Mouse (Mus musculus) forebrain, embryonic 16.5 days (tissue): ENCODE data around the gene Ear1. TPM values are rescaled to one million over a fixed set of nuclear protein-coding genes. Genes with fewer than 3 reads are reported as not detected.
"Not testable (repeated sequence)": the region's sequence is repeated elsewhere in the genome, so short reads cannot be mapped to it uniquely, and the experiment has no call there.

Source experiments
- ATAC-seq: fragments of 200-750 bp; cut with Nextera tagmentation; 2 replicates; pipeline ENCODE4 v1.8.0; 2017; ENCODE audit warnings: mild to moderate bottlenecking, moderate library complexity
- H3K27ac ChIP-seq: fragments of 300-500 bp; sonication (generic); 2 replicates; pipeline ENCODE4 v1.5.1; 2014; ENCODE audit warnings: low read length, control low read depth
- H3K27me3 ChIP-seq: fragments of 300-500 bp; sonication (generic); replicated peaks from 2 replicates; pipeline ENCODE4 v1.6.1; 2014; ENCODE audit warnings: low read length; ENCODE audit not compliant: control insufficient read depth, insufficient read depth
- H3K36me3 ChIP-seq: fragments of 300-500 bp; sonication (generic); 2 replicates; pipeline ENCODE4 v1.6.1; 2014; ENCODE audit not compliant: control insufficient read depth, insufficient read depth
- H3K4me1 ChIP-seq: fragments of 300-500 bp; sonication (generic); replicated peaks from 2 replicates; pipeline ENCODE4 v1.6.1; 2014; ENCODE audit warnings: low read length; ENCODE audit not compliant: control insufficient read depth, insufficient read depth
- H3K4me2 ChIP-seq: fragments of 300-500 bp; sonication (generic); 2 replicates; pipeline ENCODE4 v1.6.1; 2014; ENCODE audit warnings: mild to moderate bottlenecking, low read length, control low read depth
- H3K4me3 ChIP-seq: fragments of 300-500 bp; sonication (generic); replicated peaks from 2 replicates; pipeline ENCODE4 v1.5.1; 2014; ENCODE audit warnings: mild to moderate bottlenecking, low read length, control low read depth
- H3K9ac ChIP-seq: fragments of 300-500 bp; sonication (generic); replicated peaks from 2 replicates; pipeline ENCODE4 v1.6.1; 2014; ENCODE audit warnings: low read depth, low read length, control low read depth
- H3K9me3 ChIP-seq: fragments of 300-500 bp; sonication (generic); 2 replicates; pipeline ENCODE4 v1.6.1; 2016; ENCODE audit warnings: low read length; ENCODE audit not compliant: control insufficient read depth
- WGBS: fragments of 180-500 bp; shearing (Covaris S2); extraction: QIAGEN DNeasy Blood & Tissue Kit; methylation state at CpG from one replicate; pipeline ENCODE4 v1.1.7; 2014; 5-methylcytosine and 5-hydroxymethylcytosine counted together
- polyA plus RNA-seq: library from polyadenylated mRNA; unstranded; fragments of >200 nt; fragmentation: Nextera tagmentation; extraction: Ambion mirVana; gene quantifications from 2 replicates; pipeline ENCODE4 v1.2.1, GENCODE M21; 2015

Gene Ear1
- polyA plus RNA-seq, 1 experiment from 2014 or later = not detected

- H3K4me3 ChIP-seq, H3K27ac ChIP-seq, H3K9ac ChIP-seq, H3K36me3 ChIP-seq, H3K9me3 ChIP-seq, H3K4me2 ChIP-seq, H3K27me3 ChIP-seq, H3K4me1 ChIP-seq: not testable (repeated sequence)
- 62% methylated on average over 8 of the region's 9 CpGs for WGBS
- peak; percentile 62; the same call in 1 of the 2 replicates for ATAC-seq
Observed at GRCm38 (mm10) chr14:43812458-43812857, 62.9 kb downstream of the Ear1 start.

DNA sequence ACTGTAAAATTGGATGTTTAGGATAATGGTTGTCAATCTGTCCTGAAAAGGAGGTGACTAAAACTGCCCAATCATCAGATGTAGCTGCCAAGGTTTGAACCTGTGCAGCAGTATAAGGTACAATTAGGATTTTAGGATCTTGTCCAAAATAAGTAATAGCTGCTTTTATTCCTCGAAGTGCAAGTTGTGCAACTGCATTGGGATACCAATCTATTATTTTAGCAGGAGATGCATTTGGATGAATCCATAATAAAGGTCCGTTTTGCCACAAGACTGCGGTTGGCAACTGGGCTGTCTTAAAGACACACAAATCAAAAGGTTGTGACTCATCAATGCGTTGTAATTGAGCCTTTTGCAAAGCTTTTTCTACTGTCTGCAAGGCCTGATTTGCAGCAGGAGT, 67.2 kb downstream of the Ear1 start:
- H3K27ac ChIP-seq, H3K4me1 ChIP-seq, H3K36me3 ChIP-seq, ATAC-seq, H3K4me3 ChIP-seq, H3K9me3 ChIP-seq, H3K9ac ChIP-seq, H3K4me2 ChIP-seq, H3K27me3 ChIP-seq: not testable (repeated sequence)
- whole genome bisulfite sequencing = 81% methylated on average over 4 of the region's 4 CpGs

- not testable (repeated sequence) for H3K4me2 ChIP-seq, ATAC-seq, H3K9me3 ChIP-seq, H3K4me3 ChIP-seq, H3K36me3 ChIP-seq, H3K27ac ChIP-seq, H3K9ac ChIP-seq, H3K4me1 ChIP-seq, H3K27me3 ChIP-seq
- 8% methylated on average over 6 of the region's 7 CpGs for WGBS
Observed at GRCm38 (mm10) chr14:43804435-43804834, 70.9 kb downstream of the Ear1 start.

DNA sequence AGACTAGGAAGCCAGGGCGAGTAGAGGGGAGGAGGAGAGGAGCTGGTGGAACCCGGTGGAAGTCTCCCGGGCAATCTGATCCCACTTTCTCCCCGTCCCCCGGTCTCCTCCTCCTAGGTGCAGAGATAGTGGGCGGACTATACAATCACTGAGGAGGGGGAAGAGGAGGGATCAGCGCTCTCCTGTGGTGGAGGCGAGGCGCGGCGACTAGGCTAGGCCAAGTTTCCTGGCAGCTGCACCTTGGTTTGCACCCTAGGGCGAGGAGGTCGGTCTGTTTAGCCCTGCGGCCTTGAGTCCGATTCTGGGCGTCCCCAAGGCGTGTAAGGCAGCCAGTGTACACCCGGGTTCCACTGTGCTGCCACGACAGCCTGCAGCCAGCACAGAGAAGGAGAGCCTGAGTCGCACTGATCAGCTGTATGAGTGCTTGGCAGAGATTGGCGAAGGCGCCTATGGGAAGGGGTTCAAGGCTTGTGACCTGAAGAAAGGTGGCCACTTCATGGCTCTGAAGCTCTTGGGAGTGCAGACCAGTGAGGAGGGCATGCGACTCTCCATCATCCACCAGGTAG, 78.3 kb downstream of the Ear1 start:
- ATAC-seq = peak; percentile 68; the same call in 1 of the 2 replicates
- H3K9me3 ChIP-seq, H3K4me1 ChIP-seq, H3K27ac ChIP-seq, H3K36me3 ChIP-seq, H3K27me3 ChIP-seq: not testable (repeated sequence)
- Histone ChIP-seq H3K4me3 (peak overlapping the region; percentile 15; the same call in 1 of the 2 replicates), H3K4me2 (peak overlapping the region; percentile 34), H3K9ac (0 out of 2 replicates have a peak overlapping the region, but pooled peaks have one; percentile 13)
- 11% methylated on average over 22 of the region's 23 CpGs for WGBS

DNA sequence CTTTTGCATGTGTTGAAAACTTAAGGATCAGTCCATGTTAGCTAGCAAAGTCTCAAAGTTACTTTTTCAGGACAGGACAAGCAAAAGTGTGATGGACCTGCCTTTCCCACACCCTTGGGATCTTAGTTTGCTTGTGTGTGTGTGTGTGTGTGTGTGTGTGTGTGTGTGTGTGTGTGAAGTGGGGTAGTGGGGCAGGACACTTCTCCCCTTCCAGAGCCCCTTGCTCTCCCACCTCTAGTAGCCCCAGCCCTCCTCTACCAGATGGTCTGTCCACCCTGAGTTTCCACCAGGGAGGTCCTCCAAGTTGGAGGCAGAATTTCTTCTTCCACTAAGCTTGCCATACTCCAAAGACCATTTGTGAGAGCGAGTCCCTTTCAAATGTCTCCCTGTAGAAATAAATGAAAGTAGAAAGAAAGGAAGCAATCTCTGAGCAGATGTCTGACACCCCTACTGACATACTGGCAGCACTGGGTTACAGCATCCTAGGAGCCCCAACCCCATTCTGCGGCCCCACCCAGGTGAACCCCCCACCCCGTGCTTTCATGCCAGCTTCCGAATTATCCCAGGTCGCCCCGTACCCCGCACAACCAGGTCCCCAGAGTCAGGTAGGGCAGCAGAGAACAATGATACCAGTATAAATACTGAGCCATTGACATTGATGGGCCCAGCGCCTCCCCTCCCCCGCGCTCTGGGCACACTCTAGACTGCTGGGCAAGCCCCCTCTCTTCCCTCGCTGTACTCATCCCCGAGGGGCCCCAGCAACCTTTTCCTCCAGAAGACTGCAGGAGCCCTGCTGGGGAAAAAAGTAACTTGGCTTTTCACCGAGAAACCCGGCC, 79.0 kb downstream of the Ear1 start:
- Histone ChIP-seq H3K9ac (no peak overlapping the region), H3K27me3 (no peaks in the 10 kb centered on the region), H3K27ac (no peak overlapping the region), H3K36me3 (no peaks in the 10 kb centered on the region), H3K9me3 (no peaks in the 10 kb centered on the region), H3K4me1 (no peaks in the 10 kb centered on the region), H3K4me2 (peak overlapping the region; percentile 34), H3K4me3 (peak overlapping the region; percentile 15; the same call in 1 of the 2 replicates)
- peak; percentile 65; the same call in 1 of the 2 replicates for ATAC-seq
- WGBS = 19% methylated on average over 14 of the region's 14 CpGs

DNA sequence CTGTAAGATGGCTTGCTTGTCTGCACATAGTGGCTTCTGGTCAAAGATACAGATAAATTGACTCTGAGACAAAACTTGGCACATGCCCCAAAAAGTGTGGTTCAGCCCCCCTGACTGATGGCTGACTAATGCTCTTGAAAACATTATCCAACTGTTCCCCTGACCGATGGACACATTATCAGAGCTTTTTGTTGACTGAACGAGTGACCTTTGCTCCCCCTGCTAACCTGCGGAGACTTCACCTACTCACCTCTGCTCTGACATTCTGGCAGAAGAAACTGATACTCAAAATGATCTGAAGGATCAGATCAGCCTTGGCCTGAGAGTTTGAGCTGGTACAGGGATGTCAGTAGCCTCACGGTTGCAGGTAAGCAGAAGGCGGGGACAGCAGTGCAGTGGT, 81.5 kb downstream of the Ear1 start:
- WGBS = 91% methylated on average over 5 of the region's 5 CpGs
- H3K4me3 ChIP-seq, H3K9ac ChIP-seq, H3K9me3 ChIP-seq, H3K27me3 ChIP-seq, H3K27ac ChIP-seq, H3K4me2 ChIP-seq, ATAC-seq, H3K36me3 ChIP-seq, H3K4me1 ChIP-seq: not testable (repeated sequence)

GRCm38 (mm10) chr14:43784645-43785044, 90.7 kb downstream of the Ear1 start, which contains the start of gene Gm8180:
Gene Gm8180 (minus strand): TSS chr14:43784745.
- H3K27me3 ChIP-seq, H3K36me3 ChIP-seq, H3K9ac ChIP-seq, ATAC-seq, H3K4me3 ChIP-seq, H3K27ac ChIP-seq, H3K4me1 ChIP-seq, H3K4me2 ChIP-seq, H3K9me3 ChIP-seq: not testable (repeated sequence)
- 94% methylated on average over 3 of the region's 3 CpGs for WGBS

Other genes with a start within 250 kb of the Ear1 start
- not detected in 2 replicates for gene Gm8165, start 198.3 kb downstream of the Ear1 start, polyA plus RNA-seq
- 0.42 and 0.48 TPM in 2 replicates for gene Gm7324, start 177.7 kb downstream of the Ear1 start, polyA plus RNA-seq
- not detected in 2 replicates for gene Gm16506, start 148.0 kb downstream of the Ear1 start, polyA plus RNA-seq
- not detected in 2 replicates for gene Gm6526, start 127.7 kb downstream of the Ear1 start, polyA plus RNA-seq
- gene Gm8180, start 90.8 kb downstream of the Ear1 start, polyA plus RNA-seq = not detected in 2 replicates
- not detected in 2 replicates for gene Ear10, start 48.0 kb upstream of the Ear1 start, polyA plus RNA-seq
- 4.8 and 4.9 TPM in 2 replicates for gene Gm8113, start 49.9 kb upstream of the Ear1 start, polyA plus RNA-seq
- gene Ang5, start 81.6 kb upstream of the Ear1 start, polyA plus RNA-seq = not detected in 2 replicates
- gene Ang6, start 126.8 kb upstream of the Ear1 start, polyA plus RNA-seq = not detected in 2 replicates
- gene Ear2, start 227.1 kb upstream of the Ear1 start, polyA plus RNA-seq = not detected in 2 replicates
- gene Gm3327, start 248.3 kb upstream of the Ear1 start, polyA plus RNA-seq = not detected in 2 replicates